Mouse (Mus musculus) mature B cell (primary cell): ENCODE measurements around the gene Hist2h2bb.
"Not testable (repeated sequence)": the region's sequence is repeated elsewhere in the genome, so short reads cannot be mapped to it uniquely, and the experiment has no call there.

Source experiments
- in situ Hi-C: fragments of 300-500 bp; cut with MboI; formaldehyde crosslinking; loops from 2 replicates; pipeline ENCODE4 v1.14.3; 2019

The Hist2h2bb gene

DNA sequence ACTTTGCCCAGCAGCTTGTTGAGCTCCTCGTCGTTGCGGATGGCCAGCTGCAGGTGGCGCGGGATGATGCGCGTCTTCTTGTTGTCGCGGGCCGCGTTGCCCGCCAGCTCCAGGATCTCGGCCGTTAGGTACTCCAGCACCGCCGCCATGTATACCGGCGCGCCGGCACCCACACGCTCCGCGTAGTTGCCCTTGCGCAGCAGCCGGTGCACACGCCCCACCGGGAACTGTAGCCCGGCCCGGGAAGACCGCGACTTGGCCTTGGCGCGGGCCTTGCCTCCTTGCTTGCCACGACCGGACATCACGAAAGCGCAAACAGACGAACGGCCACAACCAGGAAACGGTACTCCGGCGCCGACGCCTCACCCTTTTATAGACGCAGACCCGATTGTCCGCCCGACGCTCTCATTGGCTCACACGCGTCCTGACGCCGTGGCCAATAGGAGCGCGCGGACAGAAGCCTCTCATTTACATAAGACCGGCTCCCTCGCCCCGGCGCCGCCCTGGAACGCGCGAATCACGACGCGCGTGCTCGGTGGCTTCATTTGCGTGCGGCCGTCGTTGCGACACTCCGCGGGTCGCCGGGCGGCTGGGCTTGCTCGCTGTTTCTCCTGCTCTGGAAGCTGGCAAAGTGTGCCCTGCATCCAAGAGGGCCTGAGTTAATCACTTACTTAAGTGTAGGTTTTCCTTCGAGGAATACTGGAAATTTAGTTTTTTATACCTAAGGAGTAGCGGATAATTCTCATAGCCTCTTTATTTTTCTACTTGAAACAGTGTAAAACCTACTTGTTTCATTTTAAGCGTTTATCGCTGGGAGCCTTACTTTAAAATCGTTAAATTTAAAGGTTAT is 29.4 kb upstream of the Hist2h2bb start, which contains the start of gene Hist2h2aa2:
Hist2h2aa2 (minus strand) TSS at position 328 of the 850 bp plus-strand sequence.
- in situ Hi-C loops = not testable (repeated sequence)

DNA sequence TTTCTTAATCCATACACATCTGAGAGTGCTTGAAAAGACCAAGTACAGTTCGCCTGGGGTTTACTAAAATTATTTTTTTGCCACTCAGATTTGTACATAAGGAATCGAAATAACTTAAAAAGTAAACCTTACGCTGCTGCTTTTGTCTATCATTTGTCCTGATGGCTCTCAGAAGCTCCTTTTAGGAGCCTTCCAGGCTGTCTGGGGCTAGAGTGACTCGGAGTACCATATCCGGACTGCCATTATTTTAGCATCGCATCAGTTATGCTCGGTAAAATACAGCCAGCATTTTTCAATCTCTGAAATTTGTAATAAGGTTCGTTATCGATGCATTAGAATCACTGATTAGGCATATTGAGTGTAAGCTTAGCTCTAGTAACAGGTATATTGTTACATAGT is 28.8 kb upstream of the Hist2h2bb start:
- in situ Hi-C loops = no loop called here

DNA sequence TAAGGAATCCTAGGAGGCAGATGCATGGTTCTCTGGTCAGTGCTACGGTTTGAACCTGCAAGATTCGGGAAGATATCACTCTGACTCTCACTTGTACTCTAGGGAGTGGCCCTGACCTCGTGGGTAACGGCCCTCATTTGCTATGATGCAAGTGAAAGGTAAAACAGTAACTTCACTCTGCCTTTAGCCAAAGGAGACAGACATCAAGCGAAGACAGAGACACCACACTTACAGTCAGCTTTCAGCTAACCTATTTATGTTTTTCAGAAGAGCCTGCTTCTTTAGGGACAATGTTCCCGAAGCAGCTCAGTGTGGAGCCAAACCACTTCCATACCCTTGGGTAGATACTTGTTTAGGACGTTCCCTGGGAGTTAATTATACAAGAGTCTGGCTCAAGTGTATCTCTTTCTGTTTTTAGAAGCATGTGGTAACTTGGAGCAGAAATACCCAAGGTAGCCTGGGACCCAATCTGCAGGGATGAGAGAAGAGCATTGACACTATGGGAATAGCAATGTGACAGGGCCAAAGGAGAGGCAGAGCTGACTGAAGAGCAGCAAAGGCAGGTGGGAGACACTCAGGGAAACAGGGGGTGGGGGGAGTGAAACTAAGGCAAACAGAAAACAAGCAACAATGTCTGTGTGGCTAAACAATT is 25.5 kb upstream of the Hist2h2bb start:
- in situ Hi-C loops = no loop called here

DNA sequence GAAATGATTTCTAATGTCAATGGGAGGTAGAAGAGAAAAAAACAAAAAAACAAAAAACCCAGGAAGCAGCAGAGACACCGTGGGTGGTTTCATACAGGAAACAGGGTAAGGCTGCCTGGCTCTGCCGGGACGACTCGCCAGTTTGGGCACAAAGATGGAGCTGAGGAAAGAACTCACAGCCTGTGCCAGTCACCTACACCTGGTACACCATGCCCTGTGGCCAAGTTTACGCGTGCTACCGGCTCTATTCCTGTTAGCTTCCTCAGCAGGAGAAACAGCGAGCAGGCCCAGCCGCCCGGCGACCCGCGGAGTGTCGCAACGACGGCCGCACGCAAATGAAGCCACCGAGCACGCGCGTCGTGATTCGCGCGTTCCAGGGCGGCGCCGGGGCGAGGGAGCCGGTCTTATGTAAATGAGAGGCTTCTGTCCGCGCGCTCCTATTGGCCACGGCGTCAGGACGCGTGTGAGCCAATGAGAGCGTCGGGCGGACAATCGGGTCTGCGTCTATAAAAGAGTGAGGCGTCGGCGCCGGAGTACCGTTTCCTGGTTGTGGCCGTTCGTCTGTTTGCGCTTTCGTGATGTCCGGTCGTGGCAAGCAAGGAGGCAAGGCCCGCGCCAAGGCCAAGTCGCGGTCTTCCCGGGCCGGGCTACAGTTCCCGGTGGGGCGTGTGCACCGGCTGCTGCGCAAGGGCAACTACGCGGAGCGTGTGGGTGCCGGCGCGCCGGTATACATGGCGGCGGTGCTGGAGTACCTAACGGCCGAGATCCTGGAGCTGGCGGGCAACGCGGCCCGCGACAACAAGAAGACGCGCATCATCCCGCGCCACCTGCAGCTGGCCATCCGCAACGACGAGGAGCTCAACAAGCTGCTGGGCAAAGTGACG is 24.3 kb upstream of the Hist2h2bb start, which contains the start of gene Hist2h2aa1:
Hist2h2aa1 (plus strand) TSS at position 495 of the 884 bp plus-strand sequence.
- in situ Hi-C loops = not testable (repeated sequence)

DNA sequence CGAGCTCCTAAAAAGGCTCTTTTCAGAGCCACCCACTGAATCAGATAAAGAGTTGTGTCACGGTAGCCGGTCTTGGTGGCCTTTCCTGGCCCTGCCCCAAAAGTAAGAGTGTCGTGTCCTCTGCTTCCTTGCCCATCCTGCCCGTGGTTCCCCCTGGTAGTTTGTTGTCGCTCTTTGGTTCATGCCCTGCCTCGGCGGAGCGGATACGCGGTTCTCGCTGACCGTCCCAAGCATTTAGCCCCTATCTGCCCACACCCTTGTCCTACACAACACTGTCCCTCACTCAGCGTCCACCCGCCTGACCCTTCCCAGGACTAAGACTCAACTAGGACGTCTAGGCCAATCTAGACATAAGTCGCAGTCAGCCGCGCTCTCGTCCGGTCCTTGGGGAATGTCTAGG is 23.5 kb upstream of the Hist2h2bb start:
- in situ Hi-C loops = not testable (repeated sequence)

DNA sequence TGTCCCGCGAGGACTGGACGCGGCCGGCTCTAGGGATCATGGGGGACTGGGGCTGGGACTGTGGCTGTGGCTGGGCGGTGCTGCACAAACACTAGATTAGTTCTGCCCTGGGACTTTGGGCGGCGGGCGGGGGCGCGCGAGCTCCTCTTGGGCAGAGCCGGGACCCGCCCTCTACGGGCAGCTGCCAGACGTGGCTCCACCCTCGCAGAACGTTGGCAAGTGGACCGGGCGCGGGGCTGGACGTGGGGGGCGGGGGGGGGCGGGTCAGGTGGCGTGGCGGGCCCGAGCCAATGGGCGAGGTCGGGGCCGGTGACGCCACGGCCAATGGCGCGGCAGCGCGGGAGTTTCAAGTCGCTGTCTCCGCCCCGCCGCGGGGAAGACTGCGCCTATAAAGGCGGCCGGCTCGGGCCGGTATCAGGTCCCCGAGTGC is 23.1 kb upstream of the Hist2h2bb start, which contains the start of gene Hist2h3c1:
Hist2h3c1 (plus strand) TSS at position 259 of the 430 bp plus-strand sequence.
- in situ Hi-C loops = not testable (repeated sequence)

DNA sequence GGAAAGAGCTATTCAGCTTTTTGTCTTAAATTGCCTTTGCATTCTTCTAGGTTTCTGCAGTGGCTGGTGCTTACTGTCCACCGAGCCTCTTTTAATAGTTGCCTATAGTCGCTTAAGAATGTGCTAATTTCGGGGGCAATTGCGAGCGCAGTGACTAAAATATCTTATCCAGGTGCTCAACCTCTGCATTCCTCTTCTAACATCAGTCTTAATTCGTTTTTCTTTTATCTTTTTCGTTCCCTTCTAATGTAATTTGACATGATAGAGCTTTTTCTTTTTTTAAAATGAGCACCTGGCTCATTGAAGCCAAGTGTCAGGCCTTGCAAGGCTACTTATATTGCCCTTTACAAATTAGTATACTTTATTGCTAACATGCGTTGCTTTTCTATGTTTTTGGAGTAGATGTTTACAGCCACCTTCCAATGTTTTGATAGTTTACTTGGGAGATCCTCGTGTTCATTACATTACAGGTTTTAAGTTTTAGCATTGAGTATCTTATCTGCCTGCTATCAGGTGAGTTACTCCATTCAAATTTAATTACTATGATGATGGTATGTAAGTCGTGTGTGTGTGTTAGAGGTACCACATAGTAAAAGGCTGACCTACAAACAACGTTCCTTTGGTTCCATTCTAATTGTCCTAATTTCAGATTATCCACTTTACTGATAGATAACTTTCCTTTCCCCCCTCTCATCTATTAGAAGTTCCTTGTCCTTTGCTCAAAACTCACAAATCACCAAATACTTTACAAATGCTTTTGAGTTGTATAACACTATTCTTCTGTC is 22.0 kb upstream of the Hist2h2bb start:
- in situ Hi-C loops = no loop called here

DNA sequence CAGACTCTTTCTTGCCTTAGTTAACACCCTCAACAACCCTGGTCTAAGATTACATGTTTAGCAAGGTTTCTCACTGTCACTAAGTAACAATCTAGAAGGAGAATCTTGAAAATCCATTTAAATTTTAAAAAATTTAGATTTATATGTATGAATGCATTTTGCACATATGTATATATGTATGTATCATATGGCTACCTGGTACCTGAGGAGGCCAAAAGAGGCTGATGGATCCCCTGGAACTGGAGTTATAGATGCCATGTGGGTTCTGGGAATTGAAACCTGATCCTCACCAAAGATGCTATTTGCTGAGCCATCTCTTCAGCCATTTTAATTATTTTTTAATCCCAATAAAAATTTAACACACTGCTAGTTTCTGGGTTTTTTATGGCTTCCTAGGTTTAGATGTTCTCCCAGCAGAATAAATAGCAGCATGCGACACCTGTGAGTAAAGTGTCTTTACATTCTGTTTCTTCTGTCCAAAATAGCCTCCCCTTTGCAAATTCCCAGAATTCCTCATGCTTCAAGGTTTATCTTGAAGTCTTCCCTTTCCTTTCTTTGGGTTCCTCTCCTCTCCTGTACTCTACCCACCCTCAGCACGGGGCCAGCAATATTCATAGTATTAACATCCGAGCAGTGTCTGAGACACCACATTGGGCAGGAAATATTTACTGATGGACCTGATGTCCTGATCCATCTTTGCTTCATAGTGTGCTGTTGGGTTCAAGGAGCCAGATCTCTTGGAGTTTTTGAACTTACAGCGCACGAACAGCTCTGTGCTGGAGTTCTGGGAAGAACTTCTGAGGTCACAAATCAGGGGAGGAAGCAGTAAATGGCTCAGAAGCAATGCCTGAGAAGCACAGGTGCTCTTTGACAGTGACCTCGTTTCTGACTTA is 21.2 kb upstream of the Hist2h2bb start:
- in situ Hi-C loops = no loop called here

DNA sequence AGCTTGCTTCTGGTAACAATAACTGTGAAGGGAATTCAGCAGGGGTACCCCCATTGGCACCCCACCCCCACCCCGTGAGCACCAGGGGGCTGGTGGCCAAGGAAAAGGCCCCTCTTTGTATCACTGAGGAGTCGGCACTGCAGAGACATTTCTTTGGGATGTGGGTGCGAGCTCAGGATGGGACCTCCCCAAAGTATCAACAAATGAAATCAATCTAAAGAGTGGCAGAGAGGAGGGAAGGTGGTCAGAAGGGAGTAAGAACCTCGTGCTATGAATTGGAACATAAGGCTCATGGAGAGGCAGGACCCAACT is 20.6 kb upstream of the Hist2h2bb start:
- in situ Hi-C loops = no loop called here

DNA sequence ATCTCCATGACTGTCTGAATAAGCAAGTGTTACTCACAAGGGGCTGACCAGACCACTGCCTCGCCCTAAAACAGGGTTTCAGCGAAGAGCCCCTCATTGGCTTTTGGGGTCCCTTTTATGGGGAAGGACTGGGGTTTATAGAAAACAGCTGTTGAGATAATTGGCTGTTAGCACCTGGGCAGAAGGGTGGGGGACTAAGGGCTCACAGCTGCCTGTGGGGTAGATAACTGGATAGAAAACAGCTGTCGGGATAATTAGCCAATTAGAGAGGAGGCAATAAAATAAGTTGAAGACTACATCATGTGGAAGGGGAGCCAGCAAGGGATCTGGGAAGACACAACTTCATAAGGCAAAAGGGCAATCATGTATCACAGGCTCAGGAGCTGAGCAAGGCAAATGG is 18.7 kb upstream of the Hist2h2bb start:
- in situ Hi-C loops = no loop called here

DNA sequence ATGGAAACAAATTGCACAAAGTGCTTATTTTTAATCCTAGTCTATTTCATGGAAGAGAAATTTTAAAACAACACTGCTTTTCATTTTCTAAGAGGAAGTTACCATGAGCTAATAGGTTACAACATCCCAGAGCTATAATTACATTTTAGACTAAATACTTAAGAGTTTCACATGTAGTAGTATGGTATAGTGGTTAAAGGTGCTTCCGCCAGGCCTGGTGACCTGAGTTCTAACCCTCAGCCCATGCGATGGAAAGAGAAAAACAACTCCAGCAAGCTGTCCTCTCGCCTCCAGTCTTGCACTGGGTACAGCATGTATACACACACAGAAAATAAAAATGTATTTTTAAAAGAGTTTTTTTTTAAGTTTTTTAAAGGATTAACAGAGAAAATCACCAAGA is 17.8 kb upstream of the Hist2h2bb start:
- in situ Hi-C loops = no loop called here

DNA sequence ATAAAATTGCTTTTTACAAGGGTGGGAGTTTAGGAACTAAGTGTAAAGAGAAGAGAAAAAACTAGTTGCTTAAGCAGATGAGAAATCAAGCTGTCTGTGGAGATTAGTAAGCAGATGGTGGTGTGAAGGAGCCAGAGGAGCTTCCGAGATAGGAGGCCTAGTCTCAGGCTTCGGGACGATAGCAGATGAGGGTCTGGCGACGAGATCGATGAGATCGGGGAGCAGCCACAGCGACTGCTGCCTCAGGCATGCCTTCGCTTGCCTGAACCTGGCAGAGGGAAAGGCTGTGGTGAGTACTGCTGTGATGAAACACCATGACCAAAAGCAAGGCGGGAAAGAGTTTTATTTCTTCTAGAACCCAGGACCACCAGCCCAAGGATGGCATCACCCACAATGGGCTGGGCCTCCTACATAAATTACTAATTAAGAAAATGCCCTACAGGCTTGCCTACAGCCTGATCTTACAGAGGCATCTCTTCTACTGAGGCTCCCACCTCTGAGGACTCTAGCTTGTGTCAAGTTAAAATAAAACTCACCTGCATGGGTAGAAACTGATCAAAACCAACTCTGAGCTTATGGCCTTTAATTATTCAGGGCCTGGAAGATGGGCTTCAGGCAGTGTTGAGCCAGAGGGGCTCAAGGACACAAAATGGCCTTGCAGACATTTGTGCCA is 14.7 kb upstream of the Hist2h2bb start:
- in situ Hi-C loops = no loop called here

DNA sequence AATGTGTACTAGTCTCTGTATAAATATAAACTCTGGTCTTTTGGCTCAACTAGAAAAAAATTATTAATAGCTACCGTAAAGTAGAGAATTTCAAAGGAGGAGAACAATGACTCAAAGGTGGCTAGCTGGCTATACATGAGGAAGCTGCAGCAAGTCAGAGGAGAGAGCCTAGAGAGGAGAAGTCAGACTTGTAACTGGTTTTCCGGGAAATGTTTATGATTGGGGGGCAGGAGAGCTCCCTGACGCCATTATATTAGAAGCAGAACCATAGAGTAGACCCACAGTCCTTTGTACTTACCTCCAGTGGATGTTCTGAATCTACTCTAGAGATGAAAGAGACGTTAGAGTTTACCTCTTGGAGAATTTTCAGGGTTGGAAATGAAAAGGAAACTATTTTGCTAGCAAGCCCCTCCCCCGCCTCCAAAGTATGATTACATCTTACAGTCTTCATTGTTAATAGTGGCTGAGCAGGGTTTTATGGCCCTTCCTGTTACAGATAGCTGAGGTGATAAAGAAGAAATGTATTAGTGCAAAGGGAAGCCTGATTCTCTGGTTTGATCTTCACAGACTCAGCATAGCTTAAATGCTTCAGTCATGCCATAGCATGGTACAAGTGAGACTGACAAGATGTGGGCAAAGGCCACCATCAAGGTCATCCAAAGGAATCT is 13.5 kb upstream of the Hist2h2bb start:
- in situ Hi-C loops = no loop called here

DNA sequence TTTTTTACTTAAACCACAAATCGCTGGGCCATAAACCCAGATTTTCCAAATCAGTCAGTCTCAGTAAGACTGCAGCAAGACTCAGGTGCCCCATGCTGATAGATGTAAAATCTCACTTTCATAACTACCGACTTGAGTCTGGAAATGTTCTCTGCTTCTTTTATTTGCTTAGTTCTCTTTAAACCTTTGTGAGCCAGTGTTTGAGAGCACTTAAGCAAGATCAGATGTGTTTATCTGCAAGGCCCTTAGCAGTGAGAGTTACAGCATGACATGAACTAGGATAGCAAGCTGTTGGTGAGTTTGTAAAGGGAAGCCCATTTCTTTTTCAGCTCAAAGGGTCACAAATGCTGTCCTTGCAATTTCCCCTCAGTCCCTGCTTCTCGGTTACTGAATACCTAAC is 12.4 kb upstream of the Hist2h2bb start:
- in situ Hi-C loops = no loop called here

DNA sequence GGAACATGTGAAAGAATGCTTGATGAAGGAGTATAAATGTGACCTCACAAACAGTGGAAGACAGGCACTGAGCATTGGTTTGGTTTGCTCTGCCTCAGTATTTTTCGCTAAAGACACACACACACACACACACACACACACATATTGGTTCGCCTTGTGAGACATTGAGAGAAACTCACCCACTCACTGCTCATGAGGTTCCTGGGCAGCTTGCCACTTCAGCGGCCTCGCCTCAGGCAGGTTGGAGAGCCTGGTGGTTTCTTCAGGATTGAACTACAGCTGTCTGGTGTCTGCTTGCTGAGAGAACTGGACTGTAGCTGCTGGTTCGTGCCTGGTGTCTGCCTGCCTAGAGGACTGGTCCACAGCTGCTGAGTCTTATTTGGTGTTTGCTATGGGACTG is 9.3 kb upstream of the Hist2h2bb start:
- in situ Hi-C loops = no loop called here

DNA sequence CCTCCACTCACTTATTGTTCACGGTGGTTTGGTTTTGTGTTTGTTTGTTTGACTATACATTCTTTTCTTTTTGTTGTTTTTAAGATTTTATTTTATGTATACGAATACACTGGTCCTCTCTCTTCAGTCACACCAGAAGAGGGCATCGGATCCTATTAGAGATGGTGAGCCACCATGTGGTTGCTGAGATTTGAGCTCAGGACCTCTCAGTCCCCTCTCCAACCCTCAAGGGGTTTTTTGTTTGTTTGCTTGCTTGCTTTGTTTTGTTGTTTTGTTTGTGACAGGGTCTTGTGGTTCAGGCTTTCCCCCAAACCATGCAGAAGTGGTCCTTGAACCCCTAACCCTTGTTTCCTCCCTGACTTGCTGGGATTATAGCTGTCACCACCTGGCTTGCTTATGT is 7.9 kb upstream of the Hist2h2bb start:
- in situ Hi-C loops = no loop called here

DNA sequence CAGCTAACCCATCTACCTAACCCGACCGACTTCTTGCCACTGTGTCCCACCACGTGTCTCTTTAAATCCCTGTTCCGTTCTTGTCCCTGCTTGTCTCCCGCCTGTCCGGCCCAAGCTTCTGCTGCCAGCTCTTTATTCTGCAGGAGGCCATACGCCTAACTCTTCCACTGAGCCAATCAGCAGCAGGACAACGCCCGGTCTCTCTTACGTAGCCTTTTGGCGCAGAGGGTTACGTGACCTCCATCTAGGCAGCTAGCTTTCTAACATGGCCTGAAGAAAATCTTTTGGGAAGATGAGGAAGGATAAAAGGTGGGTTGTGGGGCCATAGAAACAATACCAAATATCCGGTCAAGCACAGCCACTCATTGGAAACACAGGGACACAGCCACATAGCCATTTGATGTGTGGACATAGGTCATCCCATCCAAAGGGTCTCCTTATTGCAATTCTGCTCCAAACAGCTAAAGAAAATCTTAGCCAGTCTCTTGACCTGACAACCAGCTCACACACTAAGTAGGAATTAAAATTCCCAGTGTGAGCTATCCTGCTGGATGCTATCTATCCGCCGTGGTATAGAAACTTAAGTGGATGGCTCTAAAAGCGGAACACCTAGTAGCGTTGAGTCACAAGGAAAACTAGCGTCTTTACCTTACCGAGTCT is 7.2 kb upstream of the Hist2h2bb start:
- in situ Hi-C loops = no loop called here

DNA sequence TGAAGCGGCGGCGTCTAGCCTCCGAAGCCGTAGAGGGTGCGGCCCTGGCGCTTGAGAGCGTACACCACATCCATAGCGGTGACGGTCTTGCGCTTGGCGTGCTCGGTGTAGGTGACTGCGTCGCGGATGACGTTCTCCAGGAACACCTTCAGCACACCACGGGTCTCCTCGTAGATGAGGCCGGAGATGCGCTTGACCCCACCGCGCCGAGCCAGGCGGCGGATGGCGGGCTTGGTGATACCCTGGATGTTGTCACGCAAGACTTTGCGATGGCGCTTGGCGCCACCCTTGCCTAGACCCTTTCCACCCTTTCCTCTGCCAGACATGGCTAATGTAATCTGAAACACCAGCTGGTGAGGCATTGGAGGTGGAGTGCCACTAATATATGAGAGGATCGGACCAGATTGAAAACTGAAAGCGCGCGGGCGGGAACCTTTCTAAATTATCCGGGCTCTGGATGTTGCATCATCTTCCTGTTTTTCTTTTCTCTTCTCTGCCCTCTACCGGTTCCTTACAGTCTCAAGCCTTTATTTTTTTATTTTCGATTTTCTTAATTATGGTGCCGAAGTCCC is 6.5 kb upstream of the Hist2h2bb start, which contains the start of gene Hist2h4:
Hist2h4 (minus strand) TSS at position 333 of the 572 bp plus-strand sequence.
- in situ Hi-C loops = no loop called here
